Mouse (Mus musculus): ENCODE measurements around the gene Olfr1214. TPM values are rescaled to one million over a fixed set of nuclear protein-coding genes. Genes with fewer than 3 reads are reported as not detected.
"Not testable (repeated sequence)": the region's sequence is repeated elsewhere in the genome, so short reads cannot be mapped to it uniquely, and the experiment has no call there.

The Olfr1214 gene
- polyA plus RNA-seq (2014; fragmentation: Nextera tagmentation; extraction: Ambion mirVana): not detected in 2 replicates

DNA sequence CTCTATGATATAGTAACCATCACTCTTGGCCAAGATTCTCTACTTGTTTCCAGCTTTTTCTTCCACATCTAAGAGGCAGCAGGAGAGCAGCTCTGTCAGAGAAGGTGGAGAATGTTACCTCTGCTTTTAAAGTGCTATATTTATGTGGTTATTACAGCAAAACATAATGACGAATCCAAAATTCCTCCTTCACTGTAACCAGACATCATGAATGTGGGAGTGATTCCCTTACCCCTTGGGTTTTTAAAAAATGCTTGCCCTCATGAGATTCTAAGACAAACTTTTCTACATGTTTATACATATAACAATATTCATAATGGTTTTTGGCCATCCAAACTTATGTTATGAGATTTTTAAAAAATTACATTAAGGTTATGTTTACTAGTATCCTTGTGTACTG, at the start of gene Olfr1214:
Gene Olfr1214 (minus strand): TSS at position 101 of the 400 bp plus-strand sequence.
- WGBS: 86% methylated on average over 1 of the region's 1 CpGs
- DNase-seq (ENCODE audit: low spot score): no peak
- no peaks in the 10 kb centered on the region for H3K4me1 ChIP-seq (ENCODE audit: control insufficient read depth, insufficient read depth, low read length)

GRCm38 (mm10) chr2:89031965-89032364, 39.5 kb upstream of the Olfr1214 start, which contains the start of gene Olfr1217:
Gene Olfr1217 (minus strand): TSS chr2:89032065.
- Histone ChIP-seq H3K36me3 (replicated peaks; ENCODE audit: control insufficient read depth, insufficient read depth, low read depth, low read length) (no peaks in the 10 kb centered on the region), H3K9me3 (replicated peaks; ENCODE audit: control insufficient read depth, low read length) (no peaks in the 10 kb centered on the region), H3K4me1 (ENCODE audit: control insufficient read depth, insufficient read depth, low read length) (no peaks in the 10 kb centered on the region), H3K4me3 (ENCODE audit: low read depth, low read length) (no peak within 1 kb of the TSS), H3K27me3 (ENCODE audit: control insufficient read depth, insufficient read depth, low read length) (no peaks in the 10 kb centered on the region), H3K4me2 (ENCODE audit: low read depth, low read length) (no peak within 1 kb of the TSS), H3K27ac (replicated peaks; ENCODE audit: low read depth, low read length) (no peak within 1 kb of the TSS), H3K9ac (replicated peaks; ENCODE audit: low read length) (no peak within 1 kb of the TSS)
- WGBS: 73% methylated on average over 2 of the region's 2 CpGs
- ATAC-seq (replicated peaks; ENCODE audit: insufficient number of reproducible peaks, low FRiP score, low TSS enrichment, low read depth): no peak
- DNase-seq (ENCODE audit: low spot score): no peak

More for the DNA sequence above, at the start of gene Olfr1214:
- Histone ChIP-seq H3K27me3 (ENCODE audit: control insufficient read depth, insufficient read depth, low read length) (no peaks in the 10 kb centered on the region), H3K4me3 (ENCODE audit: low read depth, low read length) (no peak within 1 kb of the TSS), H3K9me3 (replicated peaks; ENCODE audit: control insufficient read depth, low read length) (no peaks in the 10 kb centered on the region), H3K27ac (replicated peaks; ENCODE audit: low read depth, low read length) (no peak within 1 kb of the TSS), H3K36me3 (replicated peaks; ENCODE audit: control insufficient read depth, insufficient read depth, low read depth, low read length) (no peaks in the 10 kb centered on the region), H3K4me2 (ENCODE audit: low read depth, low read length) (no peak within 1 kb of the TSS), H3K9ac (replicated peaks; ENCODE audit: low read length) (no peak within 1 kb of the TSS)
- no peak for ATAC-seq (replicated peaks; ENCODE audit: insufficient number of reproducible peaks, low FRiP score, low TSS enrichment, low read depth)

GRCm38 (mm10) chr2:89021436-89021835, 29.0 kb upstream of the Olfr1214 start:
- ATAC-seq (replicated peaks; ENCODE audit: insufficient number of reproducible peaks, low FRiP score, low TSS enrichment, low read depth); H3K9me3 ChIP-seq (replicated peaks; ENCODE audit: control insufficient read depth, low read length); H3K4me2 ChIP-seq (ENCODE audit: low read depth, low read length); H3K27me3 ChIP-seq (ENCODE audit: control insufficient read depth, insufficient read depth, low read length); H3K4me3 ChIP-seq (ENCODE audit: low read depth, low read length); H3K36me3 ChIP-seq (replicated peaks; ENCODE audit: control insufficient read depth, insufficient read depth, low read depth, low read length); DNase-seq (ENCODE audit: low spot score); H3K27ac ChIP-seq (replicated peaks; ENCODE audit: low read depth, low read length); H3K4me1 ChIP-seq (ENCODE audit: control insufficient read depth, insufficient read depth, low read length); H3K9ac ChIP-seq (replicated peaks; ENCODE audit: low read length): not testable (repeated sequence)
- WGBS: 66% methylated on average over 3 of the region's 3 CpGs

DNA sequence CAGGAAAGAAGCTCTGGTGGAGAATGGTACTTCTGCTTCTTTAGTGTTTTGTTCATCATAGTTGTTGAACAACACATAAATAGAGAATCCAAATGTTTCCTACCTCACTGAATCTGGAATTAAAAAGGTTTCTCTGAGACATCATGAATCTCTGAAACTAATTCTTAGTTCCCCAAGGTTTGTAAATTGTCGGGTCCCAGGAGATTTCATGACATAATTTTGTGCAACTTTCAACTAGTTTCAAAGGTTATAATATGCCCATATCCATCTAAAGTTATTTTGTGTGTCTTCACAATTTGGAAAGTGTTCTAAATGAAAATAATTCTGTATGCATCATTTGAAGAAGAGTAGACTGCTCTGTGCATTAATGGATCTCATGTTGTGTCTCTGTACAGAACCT, 25.8 kb upstream of the Olfr1214 start, which contains the start of gene Olfr1216:
Gene Olfr1216 (minus strand): TSS at position 101 of the 400 bp plus-strand sequence.
- H3K4me3 ChIP-seq (ENCODE audit: low read depth, low read length): no peak within 1 kb of the TSS
- no peaks in the 10 kb centered on the region for H3K4me1 ChIP-seq (ENCODE audit: control insufficient read depth, insufficient read depth, low read length)
- no peaks in the 10 kb centered on the region for H3K9me3 ChIP-seq (replicated peaks; ENCODE audit: control insufficient read depth, low read length)
- no peaks in the 10 kb centered on the region for H3K36me3 ChIP-seq (replicated peaks; ENCODE audit: control insufficient read depth, insufficient read depth, low read depth, low read length)
- 74% methylated on average over 1 of the region's 1 CpGs for WGBS
- H3K27me3 ChIP-seq (ENCODE audit: control insufficient read depth, insufficient read depth, low read length): no peaks in the 10 kb centered on the region
- H3K9ac ChIP-seq (replicated peaks; ENCODE audit: low read length): no peak within 1 kb of the TSS
- ATAC-seq (replicated peaks; ENCODE audit: insufficient number of reproducible peaks, low FRiP score, low TSS enrichment, low read depth) (no peak), DNase-seq (ENCODE audit: low spot score) (no peak)
- no peak within 1 kb of the TSS for H3K4me2 ChIP-seq (ENCODE audit: low read depth, low read length)
- H3K27ac ChIP-seq (replicated peaks; ENCODE audit: low read depth, low read length): no peak within 1 kb of the TSS

- Histone ChIP-seq H3K4me3 (ENCODE audit: low read depth, low read length) (no peak within 1 kb of the TSS), H3K9me3 (replicated peaks; ENCODE audit: control insufficient read depth, low read length) (no peaks in the 10 kb centered on the region), H3K4me1 (ENCODE audit: control insufficient read depth, insufficient read depth, low read length) (no peaks in the 10 kb centered on the region), H3K27ac (replicated peaks; ENCODE audit: low read depth, low read length) (no peak within 1 kb of the TSS), H3K36me3 (replicated peaks; ENCODE audit: control insufficient read depth, insufficient read depth, low read depth, low read length) (no peaks in the 10 kb centered on the region), H3K27me3 (ENCODE audit: control insufficient read depth, insufficient read depth, low read length) (no peaks in the 10 kb centered on the region), H3K9ac (replicated peaks; ENCODE audit: low read length) (no peak within 1 kb of the TSS), H3K4me2 (ENCODE audit: low read depth, low read length) (no peak within 1 kb of the TSS)
- DNase-seq (ENCODE audit: low spot score) (no peak), ATAC-seq (replicated peaks; ENCODE audit: insufficient number of reproducible peaks, low FRiP score, low TSS enrichment, low read depth) (no peak)
- 81% methylated on average over 2 of the region's 2 CpGs for WGBS
Measured at GRCm38 (mm10) chr2:89006873-89007272, 14.4 kb upstream of the Olfr1214 start, which contains the start of gene Olfr1215. Gene Olfr1215 (minus strand): TSS chr2:89006973.

DNA sequence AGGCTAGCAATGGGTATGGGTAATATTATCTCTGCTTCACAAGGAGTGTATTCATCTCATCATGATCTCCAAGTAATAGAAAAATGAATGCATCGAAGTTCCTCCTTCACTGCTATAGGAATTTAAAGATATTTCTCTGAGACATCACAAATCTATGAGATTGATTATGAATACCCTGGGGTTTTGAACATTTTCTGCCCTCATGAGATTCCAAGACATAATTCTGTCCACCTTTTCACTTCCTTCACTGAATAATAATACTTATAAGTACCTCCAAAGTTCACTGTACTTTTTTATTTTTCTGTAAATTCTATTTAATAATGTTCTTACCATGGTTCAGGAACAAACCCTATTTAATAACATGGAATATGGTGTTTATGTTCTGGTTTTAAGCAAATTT, 12.3 kb downstream of the Olfr1214 start, which contains the start of gene Gm13762:
Gene Gm13762 (minus strand): TSS at position 101 of the 400 bp plus-strand sequence.
- H3K4me3 ChIP-seq (ENCODE audit: low read depth, low read length): no peak within 1 kb of the TSS
- no peaks in the 10 kb centered on the region for H3K9me3 ChIP-seq (replicated peaks; ENCODE audit: control insufficient read depth, low read length)
- WGBS: 84% methylated on average over 1 of the region's 1 CpGs
- H3K36me3 ChIP-seq (replicated peaks; ENCODE audit: control insufficient read depth, insufficient read depth, low read depth, low read length): no peaks in the 10 kb centered on the region
- ATAC-seq (replicated peaks; ENCODE audit: insufficient number of reproducible peaks, low FRiP score, low TSS enrichment, low read depth): no peak
- no peak within 1 kb of the TSS for H3K27ac ChIP-seq (replicated peaks; ENCODE audit: low read depth, low read length)
- H3K4me2 ChIP-seq (ENCODE audit: low read depth, low read length): no peak within 1 kb of the TSS
- DNase-seq (ENCODE audit: low spot score): no peak
- no peaks in the 10 kb centered on the region for H3K27me3 ChIP-seq (ENCODE audit: control insufficient read depth, insufficient read depth, low read length)
- no peaks in the 10 kb centered on the region for H3K4me1 ChIP-seq (ENCODE audit: control insufficient read depth, insufficient read depth, low read length)
- H3K9ac ChIP-seq (replicated peaks; ENCODE audit: low read length): no peak within 1 kb of the TSS

- ATAC-seq (replicated peaks; ENCODE audit: insufficient number of reproducible peaks, low FRiP score, low TSS enrichment, low read depth): no peak
Measured at GRCm38 (mm10) chr2:88953669-88954068, 38.8 kb downstream of the Olfr1214 start, which contains the start of gene Olfr1212. Gene Olfr1212 (plus strand): TSS chr2:88953969.

GRCm38 (mm10) chr2:88938011-88938410, 54.4 kb downstream of the Olfr1214 start, which contains the start of gene Olfr1211:
Gene Olfr1211 (minus strand): TSS chr2:88938111.
- Histone ChIP-seq H3K4me1 (ENCODE audit: control insufficient read depth, insufficient read depth, low read length) (no peaks in the 10 kb centered on the region), H3K27me3 (ENCODE audit: control insufficient read depth, insufficient read depth, low read length) (no peaks in the 10 kb centered on the region), H3K27ac (replicated peaks; ENCODE audit: low read depth, low read length) (no peak within 1 kb of the TSS), H3K9ac (replicated peaks; ENCODE audit: low read length) (no peak within 1 kb of the TSS), H3K4me3 (ENCODE audit: low read depth, low read length) (no peak within 1 kb of the TSS), H3K9me3 (replicated peaks; ENCODE audit: control insufficient read depth, low read length) (no peaks in the 10 kb centered on the region), H3K4me2 (ENCODE audit: low read depth, low read length) (no peak within 1 kb of the TSS), H3K36me3 (replicated peaks; ENCODE audit: control insufficient read depth, insufficient read depth, low read depth, low read length) (no peaks in the 10 kb centered on the region)
- DNase-seq (ENCODE audit: low spot score) (no peak), ATAC-seq (replicated peaks; ENCODE audit: insufficient number of reproducible peaks, low FRiP score, low TSS enrichment, low read depth) (no peak)
- 81% methylated on average over 1 of the region's 1 CpGs for WGBS

More at GRCm38 (mm10) chr2:88953669-88954068, 38.8 kb downstream of the Olfr1214 start, which contains the start of gene Olfr1212:
- H3K36me3 ChIP-seq (replicated peaks; ENCODE audit: control insufficient read depth, insufficient read depth, low read depth, low read length): no peaks in the 10 kb centered on the region
- no peak within 1 kb of the TSS for H3K4me3 ChIP-seq (ENCODE audit: low read depth, low read length)
- H3K4me2 ChIP-seq (ENCODE audit: low read depth, low read length): no peak within 1 kb of the TSS
- no peak within 1 kb of the TSS for H3K9ac ChIP-seq (replicated peaks; ENCODE audit: low read length)
- H3K4me1 ChIP-seq (ENCODE audit: control insufficient read depth, insufficient read depth, low read length): no peaks in the 10 kb centered on the region
- no peak within 1 kb of the TSS for H3K27ac ChIP-seq (replicated peaks; ENCODE audit: low read depth, low read length)
- no peaks in the 10 kb centered on the region for H3K9me3 ChIP-seq (replicated peaks; ENCODE audit: control insufficient read depth, low read length)
- no peaks in the 10 kb centered on the region for H3K27me3 ChIP-seq (ENCODE audit: control insufficient read depth, insufficient read depth, low read length)
- no peak for DNase-seq (ENCODE audit: low spot score)
